Mouse (Mus musculus) olfactory bulb, adult 2 months (tissue): ENCODE measurements at regions not wholly inside any gene's neighbourhood (a gene's known extent, or its start where the extent isn't known, plus 50 kb on each side); places are given as distances from the start of the nearest gene placed in this dataset.

Experiments
- H3K27ac ChIP-seq: fragments of 200-500 bp; 2 replicates; pipeline ENCODE4 v1.5.1; 2012; ENCODE audit warnings: low read depth, low read length; ENCODE audit not compliant: insufficient read depth
- H3K4me1 ChIP-seq: fragments of 200-500 bp; 2 replicates; pipeline ENCODE4 v1.6.1; 2012; ENCODE audit warnings: low read length; ENCODE audit not compliant: control insufficient read depth, insufficient read depth
- H3K4me3 ChIP-seq: fragments of 200-500 bp; 2 replicates; pipeline ENCODE4 v1.5.1; 2012; ENCODE audit warnings: mild to moderate bottlenecking, low read depth, low read length, moderate library complexity; ENCODE audit not compliant: insufficient read depth
- CTCF ChIP-seq: fragments of 200-500 bp; IDR thresholded peaks from 2 replicates; pipeline ENCODE4 v1.5.1; 2012; ENCODE audit warnings: low read depth, mild to moderate bottlenecking, low read length, moderate library complexity; ENCODE audit not compliant: insufficient read depth
- POLR2A ChIP-seq: fragments of 200-500 bp; IDR thresholded peaks from 2 replicates; pipeline ENCODE4 v1.6.1; 2012; ENCODE audit warnings: mild to moderate bottlenecking, low read depth, low read length, moderate library complexity; ENCODE audit not compliant: insufficient read depth
- WGBS: fragments of 180-500 bp; shearing (Covaris S2); methylation state at CpG from one replicate; pipeline ENCODE4 v1.1.7; 2018; 5-methylcytosine and 5-hydroxymethylcytosine counted together

- TF ChIP-seq POLR2A: no peak
- TF ChIP-seq CTCF: no peak
- H3K4me1 ChIP-seq: peaks cover 5% of the 10 kb centered on the region; the same call in 1 of the 2 replicates
- 94% methylated on average over 1 of the region's 1 CpGs for WGBS
- no peak overlapping the region for H3K4me3 ChIP-seq
- H3K27ac ChIP-seq: peak overlapping the region; percentile 37; the same call in 1 of the 2 replicates
Measured at GRCm38 (mm10) chr1:97555565-97555955, 106.3 kb downstream of the D1Ertd622e start.

- TF ChIP-seq POLR2A (no peak), CTCF (no peak)
Measured at GRCm38 (mm10) chr1:97554936-97555564, 106.8 kb downstream of the D1Ertd622e start.

GRCm38 (mm10) chr1:97553485-97554474 is 108.1 kb downstream of the D1Ertd622e start:
- no peak overlapping the region for H3K4me3 ChIP-seq
- H3K4me1 ChIP-seq: peaks cover 5% of the 10 kb centered on the region; the same call in 1 of the 2 replicates
- 60% methylated on average over 8 of the region's 8 CpGs for WGBS
- TF ChIP-seq CTCF: no peak
- TF ChIP-seq POLR2A: no peak
- peak overlapping the region; percentile 68 for H3K27ac ChIP-seq

More at GRCm38 (mm10) chr1:97554936-97555564, 106.8 kb downstream of the D1Ertd622e start:
- Histone ChIP-seq H3K4me3 (no peak overlapping the region), H3K4me1 (peaks cover 5% of the 10 kb centered on the region; the same call in 1 of the 2 replicates), H3K27ac (peak overlapping the region; percentile 82)
- 22% methylated on average over 6 of the region's 6 CpGs for WGBS

GRCm38 (mm10) chr1:97552886-97553285 is 109.0 kb downstream of the D1Ertd622e start:
- peak overlapping the region; percentile 68 for H3K27ac ChIP-seq

GRCm38 (mm10) chr1:97541162-97541493 is 120.7 kb downstream of the D1Ertd622e start:
- Histone ChIP-seq H3K4me3 (no peak overlapping the region), H3K27ac (no peak overlapping the region), H3K4me1 (peaks cover 6% of the 10 kb centered on the region; the same call in 1 of the 2 replicates)
- no peak for TF ChIP-seq POLR2A
- no peak for TF ChIP-seq CTCF

More at GRCm38 (mm10) chr1:97552886-97553285, 109.0 kb downstream of the D1Ertd622e start:
- H3K4me3 ChIP-seq: no peak overlapping the region
- TF ChIP-seq CTCF (no peak), POLR2A (no peak)
- peaks cover 5% of the 10 kb centered on the region; the same call in 1 of the 2 replicates for H3K4me1 ChIP-seq
- 32% methylated on average over 2 of the region's 2 CpGs for WGBS

GRCm38 (mm10) chr1:97540291-97541161 is 121.3 kb downstream of the D1Ertd622e start:
- TF ChIP-seq POLR2A: no peak
- no peak for TF ChIP-seq CTCF
- Histone ChIP-seq H3K27ac (no peak overlapping the region), H3K4me3 (no peak overlapping the region), H3K4me1 (peaks cover 6% of the 10 kb centered on the region; the same call in 1 of the 2 replicates)
- WGBS: 36% methylated on average over 16 of the region's 16 CpGs

- WGBS: 17% methylated on average over 1 of the region's 1 CpGs
- TF ChIP-seq CTCF: no peak
- no peak for TF ChIP-seq POLR2A
Measured at GRCm38 (mm10) chr1:97496915-97497314, 165.0 kb downstream of the D1Ertd622e start.

GRCm38 (mm10) chr1:97479921-97480320 is 182.0 kb downstream of the D1Ertd622e start:
- TF ChIP-seq POLR2A: no peak
- no peak for TF ChIP-seq CTCF
- H3K27ac ChIP-seq: no peak overlapping the region
- no peak overlapping the region for H3K4me3 ChIP-seq
- 67% methylated on average over 2 of the region's 2 CpGs for WGBS
- H3K4me1 ChIP-seq: no peaks in the 10 kb centered on the region

More at GRCm38 (mm10) chr1:97496915-97497314, 165.0 kb downstream of the D1Ertd622e start:
- H3K4me3 ChIP-seq: no peak overlapping the region
- no peaks in the 10 kb centered on the region for H3K4me1 ChIP-seq
- H3K27ac ChIP-seq: no peak overlapping the region
